Mouse (Mus musculus): ENCODE measurements at regions not wholly inside any gene's neighbourhood (a gene's known extent, or its start where the extent isn't known, plus 50 kb on each side); places are given as distances from the start of the nearest gene placed in this dataset.
"Not testable (repeated sequence)": the region's sequence is repeated elsewhere in the genome, so short reads cannot be mapped to it uniquely, and the experiment has no call there.

- H3K27ac ChIP-seq (ENCODE audit: low read length); H3K36me3 ChIP-seq (ENCODE audit: control insufficient read depth, insufficient read depth, low read length); H3K4me2 ChIP-seq (ENCODE audit: low read length); ATAC-seq; H3K4me1 ChIP-seq (ENCODE audit: control insufficient read depth, insufficient read depth, low read length); H3K4me3 ChIP-seq (ENCODE audit: low read depth, low read length); H3K27me3 ChIP-seq (ENCODE audit: control insufficient read depth, insufficient read depth, low read depth, low read length); H3K9ac ChIP-seq (ENCODE audit: low read depth, low read length); H3K9me3 ChIP-seq (replicated peaks; ENCODE audit: control insufficient read depth, low read length, poor library complexity, severe bottlenecking): not testable (repeated sequence)
- WGBS, result 74% methylated on average over 1 of the region's 1 CpGs
Observed at GRCm38 (mm10) chr9:11107212-11107611, 202.6 kb upstream of the Cntn5 start.

- WGBS, result 94% methylated on average over 2 of the region's 2 CpGs
- no peak overlapping the region for H3K27ac ChIP-seq (ENCODE audit: low read length)
- no peak overlapping the region for H3K4me2 ChIP-seq (ENCODE audit: low read length)
- H3K9me3 ChIP-seq (replicated peaks; ENCODE audit: control insufficient read depth, low read length, poor library complexity, severe bottlenecking), result 0 out of 2 replicates have a peak, but pooled peaks cover 2% of the 10 kb centered on the region
- no peaks in the 10 kb centered on the region for H3K27me3 ChIP-seq (ENCODE audit: control insufficient read depth, insufficient read depth, low read depth, low read length)
- no peak overlapping the region for H3K9ac ChIP-seq (ENCODE audit: low read depth, low read length)
- ATAC-seq, result no peak
- H3K36me3 ChIP-seq (ENCODE audit: control insufficient read depth, insufficient read depth, low read length), result no peaks in the 10 kb centered on the region
- no peaks in the 10 kb centered on the region for H3K4me1 ChIP-seq (ENCODE audit: control insufficient read depth, insufficient read depth, low read length)
- H3K4me3 ChIP-seq (ENCODE audit: low read depth, low read length), result no peak overlapping the region
Observed at GRCm38 (mm10) chr9:11106268-11106667, 201.7 kb upstream of the Cntn5 start.

GRCm38 (mm10) chr9:11103448-11103847, 198.9 kb upstream of the Cntn5 start:
- no peak overlapping the region for H3K9ac ChIP-seq (ENCODE audit: low read depth, low read length)
- WGBS, result 86% methylated on average over 4 of the region's 4 CpGs

GRCm38 (mm10) chr9:11092874-11093273, 188.3 kb upstream of the Cntn5 start:
- 84% methylated on average over 1 of the region's 1 CpGs for WGBS
- no peak overlapping the region for H3K4me2 ChIP-seq (ENCODE audit: low read length)
- no peaks in the 10 kb centered on the region for H3K4me1 ChIP-seq (ENCODE audit: control insufficient read depth, insufficient read depth, low read length)
- no peaks in the 10 kb centered on the region for H3K9me3 ChIP-seq (replicated peaks; ENCODE audit: control insufficient read depth, low read length, poor library complexity, severe bottlenecking)
- H3K4me3 ChIP-seq (ENCODE audit: low read depth, low read length), result no peak overlapping the region
- no peak overlapping the region for H3K27ac ChIP-seq (ENCODE audit: low read length)
- no peak overlapping the region for H3K9ac ChIP-seq (ENCODE audit: low read depth, low read length)
- no peaks in the 10 kb centered on the region for H3K27me3 ChIP-seq (ENCODE audit: control insufficient read depth, insufficient read depth, low read depth, low read length)
- H3K36me3 ChIP-seq (ENCODE audit: control insufficient read depth, insufficient read depth, low read length), result no peaks in the 10 kb centered on the region
- ATAC-seq, result no peak

More at GRCm38 (mm10) chr9:11103448-11103847, 198.9 kb upstream of the Cntn5 start:
- no peak overlapping the region for H3K4me2 ChIP-seq (ENCODE audit: low read length)
- no peaks in the 10 kb centered on the region for H3K36me3 ChIP-seq (ENCODE audit: control insufficient read depth, insufficient read depth, low read length)
- H3K4me3 ChIP-seq (ENCODE audit: low read depth, low read length), result no peak overlapping the region
- H3K27me3 ChIP-seq (ENCODE audit: control insufficient read depth, insufficient read depth, low read depth, low read length), result no peaks in the 10 kb centered on the region
- ATAC-seq, result no peak
- H3K9me3 ChIP-seq (replicated peaks; ENCODE audit: control insufficient read depth, low read length, poor library complexity, severe bottlenecking), result 0 out of 2 replicates have a peak, but pooled peaks cover 2% of the 10 kb centered on the region
- H3K27ac ChIP-seq (ENCODE audit: low read length), result no peak overlapping the region
- H3K4me1 ChIP-seq (ENCODE audit: control insufficient read depth, insufficient read depth, low read length), result no peaks in the 10 kb centered on the region

GRCm38 (mm10) chr9:11067125-11067524, 162.6 kb upstream of the Cntn5 start:
- not testable (repeated sequence) for H3K4me1 ChIP-seq (ENCODE audit: control insufficient read depth, insufficient read depth, low read length); H3K27me3 ChIP-seq (ENCODE audit: control insufficient read depth, insufficient read depth, low read depth, low read length); H3K4me2 ChIP-seq (ENCODE audit: low read length); ATAC-seq; H3K27ac ChIP-seq (ENCODE audit: low read length); H3K9me3 ChIP-seq (replicated peaks; ENCODE audit: control insufficient read depth, low read length, poor library complexity, severe bottlenecking); H3K9ac ChIP-seq (ENCODE audit: low read depth, low read length); H3K4me3 ChIP-seq (ENCODE audit: low read depth, low read length); H3K36me3 ChIP-seq (ENCODE audit: control insufficient read depth, insufficient read depth, low read length)
- 76% methylated on average over 2 of the region's 2 CpGs for WGBS

GRCm38 (mm10) chr9:11062856-11063255, 158.3 kb upstream of the Cntn5 start:
- H3K9me3 ChIP-seq (replicated peaks; ENCODE audit: control insufficient read depth, low read length, poor library complexity, severe bottlenecking), result no peaks in the 10 kb centered on the region
- no peaks in the 10 kb centered on the region for H3K4me1 ChIP-seq (ENCODE audit: control insufficient read depth, insufficient read depth, low read length)
- no peak overlapping the region for H3K9ac ChIP-seq (ENCODE audit: low read depth, low read length)
- H3K27ac ChIP-seq (ENCODE audit: low read length), result no peak overlapping the region
- H3K4me3 ChIP-seq (ENCODE audit: low read depth, low read length), result no peak overlapping the region
- no peak for ATAC-seq
- H3K27me3 ChIP-seq (ENCODE audit: control insufficient read depth, insufficient read depth, low read depth, low read length), result no peaks in the 10 kb centered on the region
- no peak overlapping the region for H3K4me2 ChIP-seq (ENCODE audit: low read length)
- no peaks in the 10 kb centered on the region for H3K36me3 ChIP-seq (ENCODE audit: control insufficient read depth, insufficient read depth, low read length)
- WGBS, result 81% methylated on average over 1 of the region's 1 CpGs
